Mouse (Mus musculus) adrenal gland, postnatal 4 days (tissue): Measurements from ENCODE around the gene Wdr48. TPM values are rescaled to one million over a fixed set of nuclear protein-coding genes. Genes with fewer than 3 reads are reported as not detected.

Experiments used
- DNase-seq, 2 experiments: peaks; one replicate each; pipeline ENCODE4 v3.0.0; 2021 to 2022; ENCODE audit warnings: low spot score in 2 of 2, mixed read lengths in 2 of 2
- total RNA-seq, 2 experiments: library from RNA; stranded (reverse); gene quantifications; 2 replicates each; pipeline ENCODE4 v1.2.3; 2021

The Wdr48 gene
- total RNA-seq, 2 experiments from 2014 or later, result 55.6 to 56.5 TPM

DNA sequence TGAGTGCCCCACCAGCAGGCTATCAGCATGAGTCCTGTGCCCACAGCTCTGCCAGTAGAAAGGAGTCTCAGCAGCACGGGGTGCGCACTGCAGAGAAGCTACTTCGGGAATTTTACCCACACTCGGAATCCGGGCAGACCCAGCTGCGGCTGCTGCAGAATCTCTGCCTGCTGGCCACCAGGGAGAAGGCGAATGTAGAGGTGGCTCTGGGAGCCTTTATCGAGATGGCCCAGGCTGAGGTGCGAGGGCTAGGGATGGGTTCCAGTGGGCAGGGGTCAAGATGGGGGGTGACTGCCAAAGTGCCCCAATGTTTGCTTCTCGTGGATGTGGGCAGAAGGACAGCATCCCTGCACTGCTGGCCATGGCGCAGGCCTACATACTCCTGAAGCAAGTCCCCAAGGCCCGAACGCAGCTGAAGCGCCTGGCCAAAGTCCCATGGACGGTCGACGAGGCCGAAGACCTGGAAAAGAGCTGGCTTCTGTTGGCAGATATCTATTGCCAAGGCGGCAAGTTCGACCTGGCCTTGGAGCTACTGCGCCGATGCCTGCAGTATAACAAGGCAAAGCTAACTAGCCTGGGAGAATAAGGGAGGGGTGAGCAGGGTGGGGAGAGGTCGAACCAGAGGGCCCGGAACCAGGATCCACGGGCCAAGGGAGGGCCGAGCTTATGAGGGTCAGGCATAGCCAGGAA is 71.7 kb downstream of the Wdr48 start:
- DNase-seq, result no peak

- no peak for DNase-seq
These were observed 75.1 kb downstream of the Wdr48 start for GRCm38 (mm10) chr9:119969811-119970210.

DNA sequence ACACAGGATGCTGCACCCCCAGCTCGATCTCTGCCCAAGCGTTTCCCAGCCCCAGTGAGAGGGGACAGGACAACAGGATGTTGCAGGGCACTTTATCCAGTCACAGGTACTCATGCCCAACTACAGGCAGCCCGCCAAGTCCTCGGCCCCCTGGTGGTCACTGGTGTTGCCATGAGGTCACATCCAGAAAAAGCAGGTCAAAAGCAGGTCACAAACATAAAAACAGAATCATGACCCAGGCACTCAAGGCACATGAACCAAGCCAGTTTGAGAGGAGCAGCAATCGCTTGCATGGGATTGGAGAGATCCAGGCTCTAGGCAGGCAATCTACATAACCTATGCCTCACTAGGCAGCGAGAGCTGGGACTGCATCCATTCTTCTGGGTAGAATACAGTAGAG is 75.5 kb downstream of the Wdr48 start:
- peak in 1 of 2 experiments; percentile 53 for DNase-seq

DNA sequence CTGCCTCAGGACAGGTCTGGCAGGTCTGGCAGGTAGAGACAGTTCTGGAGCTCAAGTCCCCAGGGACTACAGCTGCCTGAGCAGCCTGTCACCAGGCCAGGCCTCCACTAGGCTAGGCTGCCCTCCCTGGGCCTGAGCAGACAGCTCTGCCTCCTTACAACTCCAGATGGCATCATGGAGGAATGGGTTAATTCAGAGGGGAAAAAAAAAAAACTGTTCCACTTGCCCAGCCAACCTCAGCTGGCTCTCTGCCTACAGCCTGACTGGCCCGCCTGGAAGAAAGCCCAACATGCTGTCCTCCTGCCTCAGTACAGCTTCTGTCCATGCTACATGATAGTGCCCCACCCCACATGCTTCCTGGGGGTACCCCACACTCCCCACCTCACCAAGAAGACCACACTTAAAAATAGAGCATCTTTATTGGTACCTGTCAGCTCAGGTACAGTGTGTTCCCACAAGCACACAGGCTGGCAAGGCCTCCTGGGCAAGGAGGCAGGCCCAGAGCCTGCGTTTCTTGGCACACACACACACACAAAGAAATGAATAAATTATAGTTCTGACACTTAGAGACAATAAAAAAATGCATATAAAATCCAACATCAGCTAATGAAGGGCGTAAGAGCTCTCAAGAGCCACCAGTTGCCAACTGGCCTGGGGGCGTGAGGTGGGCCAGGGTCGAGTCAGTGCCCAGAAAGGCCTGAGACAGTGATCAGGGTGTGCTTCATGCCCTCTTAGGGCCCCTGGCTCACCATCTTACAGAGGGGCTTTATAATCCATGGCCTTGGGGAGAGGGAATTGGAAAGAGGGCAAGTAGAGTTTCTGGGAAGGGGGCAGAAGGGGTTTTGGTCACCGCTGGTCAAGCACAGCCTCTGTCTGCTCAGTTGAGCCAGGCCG is 76.3 kb downstream of the Wdr48 start:
- DNase-seq, result no peak

DNA sequence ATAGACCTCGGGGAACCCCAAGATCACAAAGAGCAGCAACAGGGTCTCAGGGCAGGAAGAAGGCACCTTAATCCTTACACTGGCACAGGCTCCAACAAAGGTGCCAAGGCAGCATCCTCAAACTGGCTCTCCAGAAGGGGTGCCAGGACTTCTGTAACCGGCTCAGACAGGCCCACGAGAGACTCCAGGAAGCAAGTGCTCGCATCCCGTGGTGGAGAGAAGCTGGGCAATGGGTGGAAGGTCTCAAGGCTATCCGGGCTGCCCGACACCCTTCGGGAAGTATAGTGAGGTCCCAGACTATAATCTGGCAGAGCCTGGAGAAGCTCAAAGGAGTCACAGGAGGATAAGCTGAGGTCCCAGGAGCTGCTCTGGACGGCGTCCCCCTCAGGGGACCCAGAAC is 77.5 kb downstream of the Wdr48 start:
- DNase-seq, result no peak

DNA sequence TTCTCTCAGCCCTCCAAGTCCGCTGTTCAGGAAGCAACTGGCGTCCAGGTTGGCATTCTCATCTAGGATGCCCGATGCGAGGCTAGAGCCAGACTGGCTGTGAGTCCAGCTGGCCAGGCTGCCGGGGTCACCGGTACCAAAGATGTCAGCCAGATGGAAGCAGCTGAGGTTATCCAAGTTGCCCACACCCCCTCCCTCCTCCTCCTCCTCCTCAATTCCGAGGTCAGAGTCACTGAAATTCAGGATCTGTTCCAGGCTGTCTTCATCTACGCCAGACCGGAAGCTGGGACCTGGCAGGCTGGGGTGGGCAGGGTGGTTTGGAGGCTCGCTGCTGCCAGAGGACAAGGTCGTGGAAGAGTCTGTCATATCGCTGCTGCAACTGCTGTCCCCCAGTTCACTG is 77.9 kb downstream of the Wdr48 start:
- no peak for DNase-seq

DNA sequence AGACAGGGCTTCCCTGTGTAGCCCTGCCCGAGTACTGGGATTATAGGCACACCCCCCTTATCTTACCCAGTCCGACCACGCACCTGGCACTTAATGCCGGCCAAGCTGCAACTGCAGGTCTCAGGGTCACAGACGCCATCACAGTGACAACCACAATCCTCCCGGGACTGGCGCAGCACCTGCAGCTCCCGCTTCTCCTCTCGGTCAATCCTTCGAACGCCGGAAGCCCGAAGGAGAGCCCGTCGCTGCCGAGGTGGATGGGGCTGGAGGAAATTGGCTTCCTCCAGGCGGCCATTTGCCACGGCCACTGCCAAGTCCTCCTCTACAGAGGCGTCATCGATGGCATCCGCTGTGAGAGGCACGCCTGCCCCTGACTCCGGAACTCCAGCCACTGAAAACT is 78.6 kb downstream of the Wdr48 start:
- DNase-seq, result no peak

- DNase-seq, result no peak
These were observed 79.3 kb downstream of the Wdr48 start for GRCm38 (mm10) chr9:119973869-119974520.

GRCm38 (mm10) chr9:119974609-119975008 is 79.9 kb downstream of the Wdr48 start:
- no peak for DNase-seq

GRCm38 (mm10) chr9:119975286-119975685 is 80.6 kb downstream of the Wdr48 start:
- no peak for DNase-seq

Other genes starting within 250 kb of the Wdr48 start
- under 1 TPM in 1 of 2 experiments, not detected in 1; 0.08 TPM for gene Scn10a, start 175.6 kb upstream of the Wdr48 start, total RNA-seq
- under 1 TPM in 1 of 2 experiments, not detected in 1; 0.06 TPM for gene Scn11a, start 69.4 kb upstream of the Wdr48 start, total RNA-seq
- 10 to 100 TPM; 26.9 to 27.1 TPM for gene Gorasp1, start 42.7 kb downstream of the Wdr48 start, total RNA-seq
- gene Ttc21a, start 42.7 kb downstream of the Wdr48 start, total RNA-seq, result under 1 TPM; 0.34 TPM
- 10 to 100 TPM; 18.0 to 18.1 TPM for gene Csrnp1, start 89.8 kb downstream of the Wdr48 start, total RNA-seq
- gene Xirp1, start 128.7 kb downstream of the Wdr48 start, total RNA-seq, result 1 to 10 TPM; 2.2 to 5.6 TPM
- gene Cx3cr1, start 175.0 kb downstream of the Wdr48 start, total RNA-seq, result 1 to 10 TPM; 7.2 TPM
- gene Ccr8, start 197.2 kb downstream of the Wdr48 start, total RNA-seq, result not detected
- 10 to 100 TPM; 22.4 to 25.0 TPM for gene Slc25a38, start 215.5 kb downstream of the Wdr48 start, total RNA-seq
- 1,000 to 10,000 TPM; 1,207 to 1,212 TPM for gene Rpsa, start 232.8 kb downstream of the Wdr48 start, total RNA-seq